Mouse (Mus musculus) heart, embryonic 13.5 days (tissue): ENCODE results near the gene Akt1. TPM values are rescaled to one million over a fixed set of nuclear protein-coding genes. Genes with fewer than 3 reads are reported as not detected.

Experiments
- ATAC-seq: fragments of 200-750 bp; cut with Nextera tagmentation; 2 replicates; pipeline ENCODE4 v1.8.0; 2017; ENCODE audit warnings: moderate TSS enrichment; ENCODE audit not compliant: insufficient number of reproducible peaks, low FRiP score, low TSS enrichment; ENCODE audit errors: extremely low read depth
- H3K27ac ChIP-seq: fragments of 300-500 bp; sonication (generic); replicated peaks from 2 replicates; pipeline ENCODE4 v1.5.1; 2015; ENCODE audit warnings: moderate library complexity, mild to moderate bottlenecking, inconsistent platforms
- H3K27me3 ChIP-seq: fragments of 300-500 bp; sonication (generic); replicated peaks from 2 replicates; pipeline ENCODE4 v1.6.1; 2015; ENCODE audit warnings: mild to moderate bottlenecking, inconsistent platforms
- H3K36me3 ChIP-seq: fragments of 300-500 bp; sonication (generic); 2 replicates; pipeline ENCODE4 v1.6.1; 2015; ENCODE audit warnings: mild to moderate bottlenecking, inconsistent platforms
- H3K4me1 ChIP-seq: fragments of 300-500 bp; sonication (generic); 2 replicates; pipeline ENCODE4 v1.6.1; 2015; ENCODE audit warnings: inconsistent platforms
- H3K4me2 ChIP-seq: fragments of 300-500 bp; sonication (generic); 2 replicates; pipeline ENCODE4 v1.6.1; 2015; ENCODE audit warnings: inconsistent platforms, mild to moderate bottlenecking, moderate library complexity
- H3K4me3 ChIP-seq: fragments of 300-500 bp; sonication (generic); 2 replicates; pipeline ENCODE4 v1.5.1; 2015; ENCODE audit warnings: moderate library complexity, mild to moderate bottlenecking, inconsistent platforms
- H3K9ac ChIP-seq: fragments of 300-500 bp; sonication (generic); 2 replicates; pipeline ENCODE4 v1.6.1; 2015; ENCODE audit warnings: inconsistent platforms, mild to moderate bottlenecking, moderate library complexity
- H3K9me3 ChIP-seq: fragments of 300-500 bp; sonication (generic); 2 replicates; pipeline ENCODE4 v1.6.1; 2016; ENCODE audit warnings: inconsistent platforms
- WGBS: fragments of 180-500 bp; shearing (Covaris S2); methylation state at CpG from one replicate; pipeline ENCODE4 v1.1.7; 2015; ENCODE audit warnings: mixed read lengths; 5-methylcytosine and 5-hydroxymethylcytosine counted together
- polyA plus RNA-seq: library from polyadenylated mRNA; unstranded; fragments of >200 nt; fragmentation: Nextera tagmentation; extraction: Ambion mirVana; gene quantifications from 2 replicates; pipeline ENCODE4 v1.2.1, GENCODE M21; 2015

Gene Akt1
- 59.2 and 66.6 TPM in 2 replicates for polyA plus RNA-seq

DNA sequence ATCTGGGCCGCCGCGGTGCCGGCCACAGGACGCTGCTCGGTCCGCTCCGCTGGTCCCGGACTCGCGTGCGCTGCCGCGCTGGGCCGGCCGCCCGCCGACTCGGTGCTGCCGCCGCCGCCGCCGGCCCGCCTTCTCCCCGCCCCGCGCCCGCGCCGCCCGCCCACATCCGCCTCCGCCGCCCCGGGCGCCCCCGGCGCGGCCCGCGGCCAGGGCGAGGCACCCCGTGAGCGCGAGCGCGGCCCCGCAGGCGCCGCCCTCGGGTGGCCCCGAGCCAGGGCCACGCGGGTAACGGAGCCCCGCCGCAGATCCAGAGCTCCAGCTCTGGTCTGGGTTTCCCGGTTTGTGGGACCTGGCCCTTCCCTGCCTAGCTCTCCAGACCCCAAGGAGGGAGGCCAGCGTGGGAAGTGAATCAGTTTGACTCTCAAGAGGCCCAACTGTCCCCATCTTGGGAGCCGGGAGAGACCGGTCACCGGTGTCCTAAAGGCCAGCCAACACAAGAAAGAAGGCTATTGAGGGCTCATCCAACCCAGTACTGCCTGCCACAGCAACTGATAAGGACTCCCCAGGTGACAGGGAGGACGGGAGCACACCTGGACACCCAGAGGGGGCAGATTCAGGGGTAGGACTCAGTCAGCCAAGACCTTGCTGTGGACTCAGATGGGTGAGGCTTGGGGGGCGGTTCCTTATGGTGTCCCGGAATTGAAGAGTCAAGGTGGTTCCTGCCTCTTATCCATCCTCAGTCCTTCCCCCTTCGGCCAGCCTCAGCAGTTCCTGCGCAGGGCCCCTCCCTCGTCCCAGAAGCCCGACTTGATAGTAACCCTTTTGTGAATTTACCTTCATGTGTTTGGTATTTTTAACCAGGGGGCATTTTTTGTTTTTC, at the start of gene Akt1:
Gene Akt1, minus strand, starts transcription at position 753 of the 880 bp plus-strand sequence.
- Histone ChIP-seq H3K9ac (peak within 1 kb of the TSS; percentile 100), H3K4me3 (peak within 1 kb of the TSS; percentile 99), H3K36me3 (peaks cover 25% of the 10 kb centered on the region), H3K9me3 (no peaks in the 10 kb centered on the region), H3K27ac (peak within 1 kb of the TSS; percentile 100), H3K4me2 (peak within 1 kb of the TSS; percentile 94), H3K27me3 (peaks cover 10% of the 10 kb centered on the region), H3K4me1 (peaks cover 70% of the 10 kb centered on the region)
- WGBS = under 1% methylated on average over 38 of the region's 70 CpGs
- ATAC-seq = peak; percentile 26; the same call in 1 of the 2 replicates

DNA sequence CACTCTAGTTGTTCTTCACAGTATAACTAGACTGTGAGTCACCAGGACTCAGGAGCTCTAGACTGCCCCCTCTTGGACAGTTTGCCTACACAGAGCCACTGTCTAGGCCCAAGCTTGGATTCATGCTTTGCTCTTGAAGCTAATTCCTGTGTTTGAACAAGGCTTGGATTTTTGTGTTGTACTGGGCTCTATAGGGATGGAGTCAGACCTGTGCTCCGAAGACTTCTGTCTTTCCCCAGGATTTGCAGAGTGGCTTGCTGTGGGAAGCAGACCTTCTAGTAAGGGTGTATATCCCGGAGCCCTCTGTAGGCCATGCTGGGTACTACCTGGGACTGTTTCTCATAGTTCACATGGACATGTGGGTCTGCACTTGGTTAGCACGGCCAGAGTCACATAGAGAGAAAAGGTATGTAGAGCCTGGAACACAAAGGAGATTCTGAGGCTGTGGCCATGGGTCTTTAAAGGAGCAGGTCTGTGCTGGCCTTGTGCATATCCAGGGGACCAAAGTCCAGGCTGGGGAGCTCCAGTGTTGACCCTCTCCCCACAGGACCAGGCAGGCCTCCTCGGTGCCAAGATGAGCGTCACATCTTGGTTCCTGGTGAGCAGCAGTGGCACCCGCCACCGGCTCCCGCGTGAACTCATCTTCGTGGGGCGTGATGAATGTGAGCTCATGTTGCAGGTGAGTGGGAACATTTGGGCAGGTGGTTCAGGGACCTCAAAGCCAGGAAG, 49.6 kb upstream of the Akt1 start:
- Histone ChIP-seq H3K9me3 (no peaks in the 10 kb centered on the region), H3K4me1 (peaks cover 24% of the 10 kb centered on the region), H3K36me3 (no peaks in the 10 kb centered on the region; the same call in 1 of the 2 replicates), H3K27me3 (peaks cover 46% of the 10 kb centered on the region), H3K9ac (no peak overlapping the region), H3K27ac (no peak overlapping the region), H3K4me3 (no peak overlapping the region), H3K4me2 (no peak overlapping the region)
- no peak for ATAC-seq
- 71% methylated on average over 11 of the region's 11 CpGs for WGBS

DNA sequence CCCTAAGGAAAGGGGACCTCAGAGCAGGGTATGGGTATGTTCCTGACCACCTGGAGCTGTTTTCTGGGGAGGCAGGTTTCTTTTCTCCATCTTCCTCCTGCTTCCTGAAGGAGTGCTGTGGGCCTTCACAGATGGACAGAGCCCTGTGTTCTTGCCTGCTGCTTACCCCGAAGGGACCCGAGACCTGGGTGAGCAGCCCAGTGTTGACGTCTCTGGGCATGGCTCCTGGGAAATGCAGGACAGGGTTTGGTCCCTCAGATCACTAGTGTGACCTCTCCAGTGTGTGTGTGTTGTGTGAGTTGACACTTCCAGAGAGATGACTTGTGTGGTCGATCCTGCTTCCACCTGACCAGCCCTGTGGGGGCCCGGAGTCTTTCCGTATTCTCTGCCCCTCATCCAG, 48.8 kb upstream of the Akt1 start:
- H3K27ac ChIP-seq = no peak overlapping the region
- H3K9ac ChIP-seq = peak overlapping the region; percentile 90
- ATAC-seq = no peak
- H3K36me3 ChIP-seq = no peaks in the 10 kb centered on the region; the same call in 1 of the 2 replicates
- peaks cover 50% of the 10 kb centered on the region for H3K27me3 ChIP-seq
- no peaks in the 10 kb centered on the region for H3K9me3 ChIP-seq
- peak overlapping the region; percentile 98 for H3K4me2 ChIP-seq
- 88% methylated on average over 6 of the region's 6 CpGs for WGBS
- peak overlapping the region; percentile 82 for H3K4me3 ChIP-seq
- peaks cover 24% of the 10 kb centered on the region for H3K4me1 ChIP-seq

DNA sequence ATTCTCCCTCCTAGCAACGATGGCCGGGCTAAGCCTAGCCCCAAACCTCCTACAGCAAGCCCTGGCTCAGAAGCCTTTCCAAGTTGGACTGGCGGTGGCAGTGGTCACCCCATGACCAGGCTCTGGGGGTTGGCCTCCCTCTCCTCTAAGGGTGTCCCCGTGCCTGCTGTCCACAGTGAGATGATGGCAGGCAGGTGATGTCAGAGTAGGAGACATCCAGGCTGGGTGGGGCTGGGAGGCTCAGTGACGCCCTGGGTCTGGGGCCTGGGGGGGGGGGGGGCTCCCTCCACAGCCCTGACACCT, 48.3 kb upstream of the Akt1 start:
- Histone ChIP-seq H3K27ac (no peak overlapping the region), H3K9ac (peak overlapping the region; percentile 90), H3K4me2 (peak overlapping the region; percentile 98), H3K9me3 (no peaks in the 10 kb centered on the region), H3K4me1 (peaks cover 24% of the 10 kb centered on the region), H3K4me3 (peak overlapping the region; percentile 82), H3K27me3 (peaks cover 50% of the 10 kb centered on the region), H3K36me3 (no peaks in the 10 kb centered on the region)
- 20% methylated on average over 5 of the region's 5 CpGs for WGBS
- ATAC-seq = no peak

DNA sequence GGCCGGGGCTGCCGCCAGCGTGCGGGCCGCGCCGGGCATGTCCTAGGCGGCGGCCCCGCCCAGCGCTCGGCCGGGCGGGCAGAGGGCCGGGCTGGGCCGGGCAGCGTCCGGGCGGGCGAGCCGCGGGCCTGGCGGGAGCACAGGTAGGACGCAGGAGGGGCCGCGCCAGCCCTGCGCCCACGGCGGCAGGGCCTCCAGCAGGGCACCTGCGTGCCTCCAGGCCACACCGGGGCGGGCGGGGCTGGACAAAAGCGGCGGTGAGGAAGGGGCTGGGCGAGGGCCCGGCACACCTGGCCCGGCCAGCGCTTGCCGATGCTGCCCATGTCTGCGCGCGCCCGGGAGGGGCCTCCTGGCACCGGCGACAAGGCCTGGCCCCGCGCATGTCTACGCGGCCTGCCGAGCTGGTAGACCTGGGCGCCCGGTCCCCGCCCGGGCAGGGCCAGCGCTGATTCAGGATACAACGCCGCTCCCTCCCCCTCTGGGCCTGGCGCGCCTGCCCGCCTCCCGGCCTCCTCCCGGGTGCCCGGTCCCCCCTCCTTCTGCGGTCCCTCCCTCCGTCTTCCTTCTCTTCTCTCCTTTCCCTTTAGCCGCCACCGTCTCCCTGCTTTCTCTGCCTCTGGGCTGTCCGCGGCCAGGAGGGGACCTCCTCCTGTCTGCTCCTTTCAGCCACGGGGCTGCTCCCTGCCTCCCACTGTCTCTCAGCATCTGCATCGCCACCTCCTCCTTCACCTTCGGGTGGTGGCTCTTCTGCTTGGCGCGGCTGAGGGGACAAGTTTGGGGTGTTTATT, 47.8 kb upstream of the Akt1 start:
- Histone ChIP-seq H3K36me3 (no peaks in the 10 kb centered on the region), H3K4me1 (peaks cover 24% of the 10 kb centered on the region), H3K4me2 (peak overlapping the region; percentile 98), H3K9me3 (no peaks in the 10 kb centered on the region), H3K4me3 (peak overlapping the region; percentile 82), H3K27me3 (peaks cover 50% of the 10 kb centered on the region), H3K27ac (no peak overlapping the region; the same call in 1 of the 2 replicates), H3K9ac (peak overlapping the region; percentile 90)
- under 1% methylated on average over 71 of the region's 75 CpGs for WGBS
- peak; percentile 10; the same call in 1 of the 2 replicates for ATAC-seq

- 0 out of 2 replicates have a peak, but pooled peaks have one; percentile 11 for ATAC-seq
- Histone ChIP-seq H3K36me3 (no peaks in the 10 kb centered on the region), H3K4me3 (peak overlapping the region; percentile 82), H3K9ac (peak overlapping the region; percentile 90), H3K4me2 (peak overlapping the region; percentile 98), H3K27ac (peak overlapping the region; percentile 73), H3K9me3 (no peaks in the 10 kb centered on the region), H3K4me1 (peaks cover 24% of the 10 kb centered on the region), H3K27me3 (peaks cover 47% of the 10 kb centered on the region)
- 3% methylated on average over 62 of the region's 69 CpGs for WGBS
Observed at GRCm38 (mm10) chr12:112721424-112722239, 46.9 kb upstream of the Akt1 start.

- WGBS = 42% methylated on average over 12 of the region's 12 CpGs
- ATAC-seq = no peak
- H3K27me3 ChIP-seq = peaks cover 47% of the 10 kb centered on the region
- peak overlapping the region; percentile 82 for H3K4me3 ChIP-seq
- H3K4me2 ChIP-seq = peak overlapping the region; percentile 98
- no peaks in the 10 kb centered on the region for H3K9me3 ChIP-seq
- no peaks in the 10 kb centered on the region for H3K36me3 ChIP-seq
- peak overlapping the region; percentile 73 for H3K27ac ChIP-seq
- peaks cover 24% of the 10 kb centered on the region for H3K4me1 ChIP-seq
- H3K9ac ChIP-seq = peak overlapping the region; percentile 90
Observed at GRCm38 (mm10) chr12:112720890-112721423, 46.3 kb upstream of the Akt1 start.

GRCm38 (mm10) chr12:112720216-112720615, 45.5 kb upstream of the Akt1 start, which contains the start of gene Cep170b:
Cep170b (plus strand) TSS chr12:112720455.
- no peaks in the 10 kb centered on the region for H3K36me3 ChIP-seq
- H3K9ac ChIP-seq = peak within 1 kb of the TSS; percentile 90
- H3K9me3 ChIP-seq = no peaks in the 10 kb centered on the region
- peaks cover 47% of the 10 kb centered on the region for H3K27me3 ChIP-seq
- H3K4me1 ChIP-seq = peaks cover 24% of the 10 kb centered on the region
- WGBS = 70% methylated on average over 6 of the region's 6 CpGs
- H3K4me3 ChIP-seq = peak within 1 kb of the TSS; percentile 82
- H3K27ac ChIP-seq = peak within 1 kb of the TSS; percentile 73
- peak within 1 kb of the TSS; percentile 98 for H3K4me2 ChIP-seq
- no peak for ATAC-seq

- no peak overlapping the region for H3K4me2 ChIP-seq
- H3K4me1 ChIP-seq = peaks cover 28% of the 10 kb centered on the region
- H3K9me3 ChIP-seq = no peaks in the 10 kb centered on the region
- 50% methylated on average over 5 of the region's 5 CpGs for WGBS
- H3K27me3 ChIP-seq = peaks cover 47% of the 10 kb centered on the region
- H3K36me3 ChIP-seq = no peaks in the 10 kb centered on the region
- no peak for ATAC-seq
- no peak overlapping the region for H3K27ac ChIP-seq
- H3K9ac ChIP-seq = no peak overlapping the region
- H3K4me3 ChIP-seq = no peak overlapping the region
Observed at GRCm38 (mm10) chr12:112718995-112719394, 44.3 kb upstream of the Akt1 start.

DNA sequence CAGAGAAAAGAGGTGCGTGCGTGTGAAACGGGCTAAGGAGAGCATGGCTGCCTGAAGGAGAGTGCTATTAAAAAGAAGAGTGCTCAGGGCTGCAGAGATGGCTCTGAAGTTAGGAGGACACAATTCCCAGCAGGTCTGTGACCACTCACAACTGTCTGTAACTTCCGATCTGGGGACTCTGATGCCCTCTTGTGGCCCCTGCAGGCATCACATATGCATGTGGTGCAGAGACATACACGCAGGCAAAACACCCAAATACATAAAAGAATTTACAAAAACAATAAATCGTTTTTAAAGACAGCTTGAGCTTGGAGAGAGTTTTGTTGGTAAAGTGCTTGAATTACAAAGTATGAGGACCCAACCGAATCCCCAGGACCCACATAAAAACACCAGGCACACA, 42.5 kb upstream of the Akt1 start:
- Histone ChIP-seq H3K36me3 (no peaks in the 10 kb centered on the region), H3K4me2 (no peak overlapping the region), H3K27ac (no peak overlapping the region), H3K9ac (no peak overlapping the region), H3K4me1 (peaks cover 21% of the 10 kb centered on the region), H3K4me3 (no peak overlapping the region), H3K9me3 (no peaks in the 10 kb centered on the region), H3K27me3 (peaks cover 34% of the 10 kb centered on the region)
- WGBS = 29% methylated on average over 7 of the region's 7 CpGs
- no peak for ATAC-seq
